Mouse (Mus musculus): ENCODE measurements around the gene Popdc3. TPM values are rescaled to one million over a fixed set of nuclear protein-coding genes. Genes with fewer than 3 reads are reported as not detected.
"Not testable (repeated sequence)": the region's sequence is repeated elsewhere in the genome, so short reads cannot be mapped to it uniquely, and the experiment has no call there.

Gene Popdc3
- polyA plus RNA-seq, 1 experiment from 2014 or later = 22.9 TPM

GRCm38 (mm10) chr10:45288351-45288750, 110.5 kb downstream of the Popdc3 start:
- WGBS = 46% methylated on average over 7 of the region's 7 CpGs
- no peaks in the 10 kb centered on the region for H3K36me3 ChIP-seq
- no peak overlapping the region for H3K27ac ChIP-seq (ENCODE audit: poor library complexity, severe bottlenecking)
- peak overlapping the region; percentile 29 for H3K9ac ChIP-seq
- H3K9me3 ChIP-seq (replicated peaks) = no peaks in the 10 kb centered on the region
- 0 out of 2 replicates have a peak, but pooled peaks cover 3% of the 10 kb centered on the region for H3K27me3 ChIP-seq (replicated peaks)
- ATAC-seq (ENCODE audit: insufficient number of reproducible peaks, low FRiP score) = no peak
- H3K4me2 ChIP-seq = peak overlapping the region; percentile 91
- H3K4me1 ChIP-seq (replicated peaks) = peaks cover 22% of the 10 kb centered on the region
- peak overlapping the region; percentile 70 for H3K4me3 ChIP-seq

GRCm38 (mm10) chr10:45289218-45290105, 111.6 kb downstream of the Popdc3 start:
- peak overlapping the region; percentile 83 for H3K9ac ChIP-seq
- peak overlapping the region; percentile 91 for H3K4me2 ChIP-seq
- WGBS = 1% methylated on average over 71 of the region's 71 CpGs
- H3K27ac ChIP-seq (ENCODE audit: poor library complexity, severe bottlenecking) = peak overlapping the region; percentile 61
- no peaks in the 10 kb centered on the region for H3K9me3 ChIP-seq (replicated peaks)
- H3K27me3 ChIP-seq (replicated peaks) = 0 out of 2 replicates have a peak, but pooled peaks cover 3% of the 10 kb centered on the region
- peaks cover 22% of the 10 kb centered on the region for H3K4me1 ChIP-seq (replicated peaks)
- H3K4me3 ChIP-seq = peak overlapping the region; percentile 70
- H3K36me3 ChIP-seq = no peaks in the 10 kb centered on the region
- peak; percentile 76 for ATAC-seq (ENCODE audit: insufficient number of reproducible peaks, low FRiP score)

- ATAC-seq (ENCODE audit: insufficient number of reproducible peaks, low FRiP score) = no peak
- peak overlapping the region; percentile 38; the same call in 1 of the 2 replicates for H3K4me2 ChIP-seq
- H3K4me1 ChIP-seq (replicated peaks) = peaks cover 15% of the 10 kb centered on the region
- H3K9me3 ChIP-seq (replicated peaks) = no peaks in the 10 kb centered on the region
- WGBS = 53% methylated on average over 5 of the region's 5 CpGs
- H3K27me3 ChIP-seq (replicated peaks) = 0 out of 2 replicates have a peak, but pooled peaks cover 3% of the 10 kb centered on the region
- H3K27ac ChIP-seq (ENCODE audit: poor library complexity, severe bottlenecking) = no peak overlapping the region
- H3K36me3 ChIP-seq = no peaks in the 10 kb centered on the region
- H3K4me3 ChIP-seq = no peak overlapping the region
- H3K9ac ChIP-seq = no peak overlapping the region
Measured at GRCm38 (mm10) chr10:45290618-45291017, 112.7 kb downstream of the Popdc3 start.

- not testable (repeated sequence) for H3K4me3 ChIP-seq; H3K9ac ChIP-seq; ATAC-seq (ENCODE audit: insufficient number of reproducible peaks, low FRiP score); H3K36me3 ChIP-seq; H3K27ac ChIP-seq (ENCODE audit: poor library complexity, severe bottlenecking); H3K4me2 ChIP-seq; H3K27me3 ChIP-seq (replicated peaks); H3K9me3 ChIP-seq (replicated peaks)
- H3K4me1 ChIP-seq (replicated peaks) = peaks cover 14% of the 10 kb centered on the region
- WGBS = 41% methylated on average over 4 of the region's 4 CpGs
Measured at GRCm38 (mm10) chr10:45292159-45292558, 114.3 kb downstream of the Popdc3 start.

- Histone ChIP-seq H3K9me3 (replicated peaks) (no peaks in the 10 kb centered on the region), H3K4me1 (replicated peaks) (peaks cover 19% of the 10 kb centered on the region), H3K27ac (ENCODE audit: poor library complexity, severe bottlenecking) (no peak overlapping the region), H3K27me3 (replicated peaks) (no peaks in the 10 kb centered on the region), H3K9ac (no peak overlapping the region), H3K36me3 (no peaks in the 10 kb centered on the region), H3K4me2 (no peak overlapping the region), H3K4me3 (no peak overlapping the region)
- ATAC-seq (ENCODE audit: insufficient number of reproducible peaks, low FRiP score) = no peak
- WGBS = 75% methylated on average over 5 of the region's 5 CpGs
Measured at GRCm38 (mm10) chr10:45295093-45295492, 117.2 kb downstream of the Popdc3 start.

GRCm38 (mm10) chr10:45298503-45298902, 120.6 kb downstream of the Popdc3 start:
- H3K36me3 ChIP-seq = no peaks in the 10 kb centered on the region
- H3K9me3 ChIP-seq (replicated peaks) = no peaks in the 10 kb centered on the region
- ATAC-seq (ENCODE audit: insufficient number of reproducible peaks, low FRiP score) = no peak
- no peaks in the 10 kb centered on the region for H3K27me3 ChIP-seq (replicated peaks)
- no peak overlapping the region for H3K4me3 ChIP-seq
- no peak overlapping the region for H3K4me2 ChIP-seq
- H3K4me1 ChIP-seq (replicated peaks) = peaks cover 10% of the 10 kb centered on the region; the same call in 1 of the 2 replicates
- no peak overlapping the region for H3K9ac ChIP-seq
- H3K27ac ChIP-seq (ENCODE audit: poor library complexity, severe bottlenecking) = no peak overlapping the region
- WGBS = 70% methylated on average over 6 of the region's 6 CpGs

- H3K27ac ChIP-seq (ENCODE audit: poor library complexity, severe bottlenecking) = no peak overlapping the region
- no peak overlapping the region for H3K4me3 ChIP-seq
- H3K9ac ChIP-seq = no peak overlapping the region
- peaks cover 17% of the 10 kb centered on the region; the same call in 1 of the 2 replicates for H3K4me1 ChIP-seq (replicated peaks)
- H3K36me3 ChIP-seq = no peaks in the 10 kb centered on the region
- H3K9me3 ChIP-seq (replicated peaks) = no peaks in the 10 kb centered on the region
- ATAC-seq (ENCODE audit: insufficient number of reproducible peaks, low FRiP score) = no peak
- H3K4me2 ChIP-seq = no peak overlapping the region
- no peaks in the 10 kb centered on the region for H3K27me3 ChIP-seq (replicated peaks)
- WGBS = 56% methylated on average over 4 of the region's 4 CpGs
Measured at GRCm38 (mm10) chr10:45299509-45299908, 121.6 kb downstream of the Popdc3 start.

- H3K4me2 ChIP-seq = no peak overlapping the region
- no peak for ATAC-seq (ENCODE audit: insufficient number of reproducible peaks, low FRiP score)
- no peaks in the 10 kb centered on the region for H3K9me3 ChIP-seq (replicated peaks)
- no peak overlapping the region for H3K9ac ChIP-seq
- H3K4me3 ChIP-seq = no peak overlapping the region
- peaks cover 16% of the 10 kb centered on the region; the same call in 1 of the 2 replicates for H3K4me1 ChIP-seq (replicated peaks)
- H3K27me3 ChIP-seq (replicated peaks) = no peaks in the 10 kb centered on the region
- no peaks in the 10 kb centered on the region for H3K36me3 ChIP-seq
- no peak overlapping the region for H3K27ac ChIP-seq (ENCODE audit: poor library complexity, severe bottlenecking)
- WGBS = 47% methylated on average over 14 of the region's 14 CpGs
Measured at GRCm38 (mm10) chr10:45303315-45304036, 125.6 kb downstream of the Popdc3 start.

GRCm38 (mm10) chr10:45305173-45305572, 127.3 kb downstream of the Popdc3 start:
- no peak overlapping the region for H3K27ac ChIP-seq (ENCODE audit: poor library complexity, severe bottlenecking)
- H3K4me1 ChIP-seq (replicated peaks) = peaks cover 11% of the 10 kb centered on the region; the same call in 1 of the 2 replicates
- no peaks in the 10 kb centered on the region for H3K9me3 ChIP-seq (replicated peaks)
- no peaks in the 10 kb centered on the region for H3K36me3 ChIP-seq
- no peak overlapping the region for H3K4me3 ChIP-seq
- ATAC-seq (ENCODE audit: insufficient number of reproducible peaks, low FRiP score) = no peak
- H3K9ac ChIP-seq = no peak overlapping the region
- WGBS = 74% methylated on average over 5 of the region's 5 CpGs
- no peak overlapping the region for H3K4me2 ChIP-seq
- no peaks in the 10 kb centered on the region for H3K27me3 ChIP-seq (replicated peaks)

GRCm38 (mm10) chr10:45311129-45311528, 133.2 kb downstream of the Popdc3 start:
- ATAC-seq (ENCODE audit: insufficient number of reproducible peaks, low FRiP score) = no peak
- H3K27me3 ChIP-seq (replicated peaks) = no peaks in the 10 kb centered on the region

GRCm38 (mm10) chr10:45311624-45312023, 133.7 kb downstream of the Popdc3 start:
- WGBS = 83% methylated on average over 7 of the region's 7 CpGs
- peaks cover 19% of the 10 kb centered on the region for H3K36me3 ChIP-seq
- H3K9ac ChIP-seq = no peak overlapping the region
- H3K27me3 ChIP-seq (replicated peaks) = no peaks in the 10 kb centered on the region
- H3K4me1 ChIP-seq (replicated peaks) = 0 out of 2 replicates have a peak, but pooled peaks cover 4% of the 10 kb centered on the region
- no peak overlapping the region for H3K4me2 ChIP-seq
- ATAC-seq (ENCODE audit: insufficient number of reproducible peaks, low FRiP score) = no peak
- H3K4me3 ChIP-seq = no peak overlapping the region
- no peak overlapping the region for H3K27ac ChIP-seq (ENCODE audit: poor library complexity, severe bottlenecking)
- H3K9me3 ChIP-seq (replicated peaks) = no peaks in the 10 kb centered on the region

More at GRCm38 (mm10) chr10:45311129-45311528, 133.2 kb downstream of the Popdc3 start:
- Histone ChIP-seq H3K4me2 (no peak overlapping the region), H3K4me3 (no peak overlapping the region), H3K9ac (no peak overlapping the region), H3K36me3 (peaks cover 14% of the 10 kb centered on the region), H3K9me3 (replicated peaks) (no peaks in the 10 kb centered on the region), H3K4me1 (replicated peaks) (0 out of 2 replicates have a peak, but pooled peaks cover 4% of the 10 kb centered on the region), H3K27ac (ENCODE audit: poor library complexity, severe bottlenecking) (no peak overlapping the region)
- WGBS = 70% methylated on average over 5 of the region's 5 CpGs
